Mouse (Mus musculus) gastrocnemius, adult 2 months (tissue): ENCODE results near the gene 1110017D15Rik. TPM values are rescaled to one million over a fixed set of nuclear protein-coding genes. Genes with fewer than 3 reads are reported as not detected.
"Not testable (repeated sequence)": the region's sequence is repeated elsewhere in the genome, so short reads cannot be mapped to it uniquely, and the experiment has no call there.

ENCODE experiments used
- DNase-seq: peaks from one replicate; pipeline ENCODE4 v3.0.0; 2022
- H3K27ac ChIP-seq: fragments of 200-600 bp; 2 replicates; pipeline ENCODE4 v1.8.1; 2022; ENCODE audit warnings: mild to moderate bottlenecking
- H3K4me3 ChIP-seq: fragments of 200-600 bp; 2 replicates; pipeline ENCODE4 v1.8.1; 2022; ENCODE audit warnings: mild to moderate bottlenecking, moderate library complexity
- CTCF ChIP-seq: fragments of 200-600 bp; IDR thresholded peaks from 2 replicates; pipeline ENCODE4 v1.8.1; 2022; ENCODE audit warnings: antibody characterized with exemption, mild to moderate bottlenecking, moderate library complexity
- intact Hi-C: fragments of 180-260 bp; cut with DNase I; formaldehyde crosslinking; loops from one replicate; pipeline ENCODE4 v1.15.1; 2025
- total RNA-seq, 2 experiments: library from RNA; stranded (reverse); gene quantifications; 2 replicates each; pipeline ENCODE4 v1.2.3; 2021

Gene 1110017D15Rik
- total RNA-seq, 2 experiments from 2014 or later = 0.67 TPM; not detected in 1

- Histone ChIP-seq H3K4me3 (no peak overlapping the region), H3K27ac (no peak overlapping the region; the same call in 1 of the 2 replicates)
- no peak for DNase-seq
- intact Hi-C loops = no loop called here
- no peak for TF ChIP-seq CTCF
Measured at GRCm38 (mm10) chr4:41470051-41470683, 47.0 kb downstream of the 1110017D15Rik start.

- no peak overlapping the region for H3K4me3 ChIP-seq
- intact Hi-C loops = loop anchor here (1.0 to 5.0 kb wide), 4 partner anchors 36 to 238 kb away; no protein-coding TSS in a partner anchor
- TF ChIP-seq CTCF = no peak
- DNase-seq = no peak
- H3K27ac ChIP-seq = 0 out of 2 replicates have a peak overlapping the region, but pooled peaks have one; percentile 4
Measured at GRCm38 (mm10) chr4:41469199-41469598, 47.9 kb downstream of the 1110017D15Rik start.

GRCm38 (mm10) chr4:41468396-41469080 lies 48.6 kb downstream of the 1110017D15Rik start:
- Histone ChIP-seq H3K4me3 (no peak overlapping the region), H3K27ac (0 out of 2 replicates have a peak overlapping the region, but pooled peaks have one; percentile 4)
- peak; percentile 82 for TF ChIP-seq CTCF
- DNase-seq = peak; percentile 67
- intact Hi-C loops = loop anchor here (1.0 to 5.0 kb wide), 4 partner anchors 37 to 238 kb away; no protein-coding TSS in a partner anchor

- H3K27ac ChIP-seq = peak overlapping the region; percentile 88
- peak; percentile 9; the same call in 1 of the 2 replicates for TF ChIP-seq CTCF
- peak overlapping the region; percentile 78 for H3K4me3 ChIP-seq
- no peak for DNase-seq
- intact Hi-C loops = loop anchor here (5.0 kb wide), 2 partner anchors 147 to 187 kb away; no protein-coding TSS in a partner anchor
Measured at GRCm38 (mm10) chr4:41465287-41465665, 51.9 kb downstream of the 1110017D15Rik start.

GRCm38 (mm10) chr4:41464345-41465286 lies 52.5 kb downstream of the 1110017D15Rik start, which contains the start of the genes Kif24 and Nudt2:
Gene Kif24, minus strand, starts transcription at chr4:41464887.
Gene Nudt2, plus strand, starts transcription at chr4:41465151.
- TF ChIP-seq CTCF = no peak
- Histone ChIP-seq H3K4me3 (peak within 1 kb of the TSS; percentile 78), H3K27ac (peak within 1 kb of the TSS; percentile 88)
- peak; percentile 99 for DNase-seq
- intact Hi-C loops = loop anchor here (5.0 kb wide), 2 partner anchors 148 to 188 kb away; no protein-coding TSS in a partner anchor

- intact Hi-C loops, DNase-seq, H3K27ac ChIP-seq, H3K4me3 ChIP-seq: not testable (repeated sequence)
Measured at GRCm38 (mm10) chr4:41463051-41463738, 53.9 kb downstream of the 1110017D15Rik start.

- TF ChIP-seq CTCF = no peak
- Histone ChIP-seq H3K4me3 (no peak overlapping the region), H3K27ac (no peak overlapping the region)
- no peak for DNase-seq
- intact Hi-C loops = no loop called here
Measured at GRCm38 (mm10) chr4:41460690-41461089, 56.4 kb downstream of the 1110017D15Rik start.

Other genes starting within 250 kb of the 1110017D15Rik start
- gene Ubap2, start 242.2 kb downstream of the 1110017D15Rik start, total RNA-seq = 10 to 100 TPM; 96.3 to 96.7 TPM
- 10 to 100 TPM; 27.3 to 28.9 TPM for gene Dcaf12, start 202.4 kb downstream of the 1110017D15Rik start, total RNA-seq
- 10 to 100 TPM; 35.7 to 39.2 TPM for gene Ubap1, start 168.3 kb downstream of the 1110017D15Rik start, total RNA-seq
- gene Kif24, start 52.4 kb downstream of the 1110017D15Rik start, total RNA-seq = under 1 TPM; 0.31 to 0.33 TPM
- gene Nudt2, start 52.2 kb downstream of the 1110017D15Rik start, total RNA-seq = 10 to 100 TPM; 22.7 to 27.6 TPM
- gene AI464131, start 14.3 kb downstream of the 1110017D15Rik start, total RNA-seq = 10 to 100 TPM; 75.0 to 87.5 TPM
- 10 to 100 TPM; 18.0 to 24.3 TPM for gene Fam219a, start 52.2 kb upstream of the 1110017D15Rik start, total RNA-seq
- under 1 TPM; 0.56 to 0.59 TPM for gene Dnaic1, start 52.4 kb upstream of the 1110017D15Rik start, total RNA-seq
- gene Enho, start 123.0 kb upstream of the 1110017D15Rik start, total RNA-seq = 10 to 100 TPM in 1 of 2 experiments, 1 to 10 TPM in 1; 9.1 to 11.9 TPM
- gene Cntfr, start 179.8 kb upstream of the 1110017D15Rik start, total RNA-seq = 10 to 100 TPM; 27.3 to 55.3 TPM
- 10 to 100 TPM; 33.3 to 73.4 TPM for gene Il11ra1, start 182.7 kb upstream of the 1110017D15Rik start, total RNA-seq
- 10 to 100 TPM; 50.1 to 58.4 TPM for gene Rpp25l, start 196.2 kb upstream of the 1110017D15Rik start, total RNA-seq
- gene Dctn3, start 205.8 kb upstream of the 1110017D15Rik start, total RNA-seq = 10 to 100 TPM; 40.6 to 42.4 TPM
- not detected for gene Arid3c, start 213.8 kb upstream of the 1110017D15Rik start, total RNA-seq
- gene Galt, start 237.9 kb upstream of the 1110017D15Rik start, total RNA-seq = 10 to 100 TPM; 27.0 to 41.1 TPM
- gene Sigmar1, start 238.8 kb upstream of the 1110017D15Rik start, total RNA-seq = 10 to 100 TPM in 1 of 2 experiments, 1 to 10 TPM in 1; 8.2 to 13.3 TPM